Mouse (Mus musculus): ENCODE data around the gene Mylk3. TPM values are rescaled to one million over a fixed set of nuclear protein-coding genes. Genes with fewer than 3 reads are reported as not detected.

The Mylk3 gene
- polyA plus RNA-seq, 2 experiments, result 0.53 to 1.2 TPM

DNA sequence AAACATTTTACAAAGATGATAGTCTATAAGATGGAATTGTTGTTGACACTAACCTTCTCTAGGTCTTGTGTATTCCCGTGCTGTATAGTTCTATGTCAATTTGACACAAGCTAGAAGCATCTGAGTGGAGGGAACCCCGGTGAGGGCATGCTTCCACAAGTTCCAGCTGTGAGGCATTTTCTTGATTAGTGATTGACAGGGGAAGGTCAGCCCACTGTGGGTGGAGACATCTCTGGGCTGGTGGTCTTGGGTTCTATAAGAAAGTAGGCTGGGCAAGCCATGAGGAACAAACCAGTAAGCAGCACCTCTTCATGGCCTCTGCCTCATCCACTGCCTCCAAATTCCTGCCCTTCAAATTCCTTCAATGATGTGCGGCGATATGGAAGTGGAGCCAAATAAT, 11.9 kb downstream of the Mylk3 start:
- H3K9ac ChIP-seq (ENCODE audit: low read depth, low read length, severe bottlenecking), result no peak overlapping the region
- H3K4me3 ChIP-seq (replicated peaks; ENCODE audit: low read length), result no peak overlapping the region
- 43% methylated on average over 4 of the region's 4 CpGs for WGBS
- no peaks in the 10 kb centered on the region for H3K9me3 ChIP-seq (ENCODE audit: control insufficient read depth, low read length)
- H3K27ac ChIP-seq (replicated peaks; ENCODE audit: low read depth, low read length), result no peak overlapping the region
- H3K4me1 ChIP-seq (ENCODE audit: control insufficient read depth, insufficient read depth, low read length), result peaks cover 11% of the 10 kb centered on the region
- no peak for TF ChIP-seq POLR2A (IDR thresholded peaks at IDR 0.05; ENCODE audit: borderline replicate concordance, extremely low read depth, insufficient read depth, insufficient read length)
- no peak for DNase-seq (ENCODE audit: low spot score)
- no peak overlapping the region for H3K4me2 ChIP-seq (replicated peaks; ENCODE audit: low read depth, low read length, severe bottlenecking)
- H3K27me3 ChIP-seq (ENCODE audit: control insufficient read depth, insufficient read depth, low read length), result no peaks in the 10 kb centered on the region
- no peaks in the 10 kb centered on the region for H3K36me3 ChIP-seq (ENCODE audit: control insufficient read depth, insufficient read depth, low read length)
- ATAC-seq (ENCODE audit: low FRiP score, low read depth), result no peak

DNA sequence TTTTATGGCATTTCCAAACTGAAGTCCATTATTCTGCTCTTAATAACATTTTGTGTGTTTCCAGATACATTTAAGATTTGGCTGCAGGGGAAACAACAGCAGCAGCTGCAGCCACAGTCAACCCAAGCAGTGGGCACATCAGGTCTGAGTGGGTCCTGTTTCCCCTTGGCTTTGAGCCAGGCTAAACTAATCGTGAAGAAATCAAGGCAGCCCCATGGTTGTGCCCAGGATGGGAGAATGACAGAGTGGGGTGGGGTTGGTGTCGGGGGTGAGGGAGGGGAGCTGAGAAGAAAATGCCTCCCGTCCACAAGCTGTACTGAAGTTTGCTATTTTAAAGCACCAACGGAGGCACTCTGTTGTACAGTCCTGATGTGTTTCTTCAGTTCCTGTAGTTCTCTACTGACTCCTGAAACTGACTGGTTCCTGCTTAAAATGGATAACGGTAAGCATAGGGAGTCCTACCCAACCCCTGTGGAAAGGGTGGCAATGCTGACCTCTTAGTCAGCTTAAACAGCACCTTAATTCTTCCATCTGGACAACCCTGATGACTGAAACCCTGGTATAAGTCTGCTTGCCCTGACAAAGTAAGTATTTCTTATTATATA, 12.6 kb downstream of the Mylk3 start:
- ATAC-seq (ENCODE audit: low FRiP score, low read depth), result no peak

GRCm38 (mm10) chr8:85372465-85372839, 13.7 kb downstream of the Mylk3 start:
- WGBS, result 92% methylated on average over 1 of the region's 1 CpGs
- no peak for TF ChIP-seq POLR2A (IDR thresholded peaks at IDR 0.05; ENCODE audit: borderline replicate concordance, extremely low read depth, insufficient read depth, insufficient read length)
- DNase-seq (ENCODE audit: low spot score), result no peak
- H3K4me3 ChIP-seq (replicated peaks; ENCODE audit: low read length), result no peak overlapping the region
- ATAC-seq (ENCODE audit: low FRiP score, low read depth), result no peak
- H3K9me3 ChIP-seq (ENCODE audit: control insufficient read depth, low read length), result no peaks in the 10 kb centered on the region
- no peaks in the 10 kb centered on the region for H3K36me3 ChIP-seq (ENCODE audit: control insufficient read depth, insufficient read depth, low read length)
- H3K4me1 ChIP-seq (ENCODE audit: control insufficient read depth, insufficient read depth, low read length), result peaks cover 7% of the 10 kb centered on the region
- H3K9ac ChIP-seq (ENCODE audit: low read depth, low read length, severe bottlenecking), result no peak overlapping the region
- H3K27ac ChIP-seq (replicated peaks; ENCODE audit: low read depth, low read length), result no peak overlapping the region
- no peaks in the 10 kb centered on the region for H3K27me3 ChIP-seq (ENCODE audit: control insufficient read depth, insufficient read depth, low read length)
- H3K4me2 ChIP-seq (replicated peaks; ENCODE audit: low read depth, low read length, severe bottlenecking), result no peak overlapping the region

More for the DNA sequence above, 12.6 kb downstream of the Mylk3 start:
- 0 out of 2 replicates have a peak overlapping the region, but pooled peaks have one; percentile 16 for H3K9ac ChIP-seq (ENCODE audit: low read depth, low read length, severe bottlenecking)
- no peaks in the 10 kb centered on the region for H3K36me3 ChIP-seq (ENCODE audit: control insufficient read depth, insufficient read depth, low read length)
- no peak overlapping the region for H3K4me3 ChIP-seq (replicated peaks; ENCODE audit: low read length)
- no peak overlapping the region; the same call in 1 of the 2 replicates for H3K4me2 ChIP-seq (replicated peaks; ENCODE audit: low read depth, low read length, severe bottlenecking)
- DNase-seq (ENCODE audit: low spot score), result no peak
- no peaks in the 10 kb centered on the region for H3K27me3 ChIP-seq (ENCODE audit: control insufficient read depth, insufficient read depth, low read length)
- H3K27ac ChIP-seq (replicated peaks; ENCODE audit: low read depth, low read length), result 0 out of 2 replicates have a peak overlapping the region, but pooled peaks have one; percentile 19
- H3K4me1 ChIP-seq (ENCODE audit: control insufficient read depth, insufficient read depth, low read length), result peaks cover 7% of the 10 kb centered on the region
- 41% methylated on average over 5 of the region's 5 CpGs for WGBS
- no peaks in the 10 kb centered on the region for H3K9me3 ChIP-seq (ENCODE audit: control insufficient read depth, low read length)
- TF ChIP-seq POLR2A (IDR thresholded peaks at IDR 0.05; ENCODE audit: borderline replicate concordance, extremely low read depth, insufficient read depth, insufficient read length), result no peak

DNA sequence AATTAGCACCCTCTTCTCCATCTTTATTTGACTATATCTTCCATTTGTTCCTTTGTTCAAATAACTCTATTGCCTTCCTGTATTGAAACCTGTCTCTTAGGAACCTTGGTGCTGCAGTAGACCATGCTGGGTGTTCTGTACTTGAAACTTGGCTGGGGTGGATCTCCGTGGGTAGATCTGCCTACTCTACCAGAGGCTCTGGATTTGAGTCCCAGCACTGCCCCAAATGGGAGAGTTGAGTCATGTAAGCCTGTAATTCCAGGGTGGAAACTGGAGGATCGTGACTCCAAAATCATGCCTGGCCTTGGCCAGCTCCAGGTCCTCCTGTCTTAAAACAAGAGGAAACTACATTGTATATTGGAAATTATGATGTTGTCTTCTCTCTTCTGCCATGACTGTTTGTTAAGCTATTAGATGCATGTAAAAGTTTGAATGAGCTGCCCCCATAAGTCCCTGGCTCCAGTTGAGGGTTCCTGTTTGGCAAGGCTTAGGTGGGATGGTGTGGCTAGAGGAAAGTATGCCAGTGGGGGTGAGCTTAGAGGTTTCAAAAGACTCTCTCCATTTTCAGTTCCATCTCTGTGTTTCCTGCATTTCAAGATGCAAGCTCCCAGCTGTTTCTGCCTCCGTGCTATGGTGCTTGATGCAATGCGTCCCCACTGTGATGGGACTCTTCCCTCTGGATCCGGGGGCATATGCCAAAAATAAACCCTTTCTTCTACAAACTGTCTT, 14.2 kb downstream of the Mylk3 start:
- Histone ChIP-seq H3K9ac (ENCODE audit: low read depth, low read length, severe bottlenecking) (no peak overlapping the region), H3K4me2 (replicated peaks; ENCODE audit: low read depth, low read length, severe bottlenecking) (no peak overlapping the region), H3K36me3 (ENCODE audit: control insufficient read depth, insufficient read depth, low read length) (no peaks in the 10 kb centered on the region), H3K27me3 (ENCODE audit: control insufficient read depth, insufficient read depth, low read length) (no peaks in the 10 kb centered on the region), H3K9me3 (ENCODE audit: control insufficient read depth, low read length) (no peaks in the 10 kb centered on the region), H3K4me1 (ENCODE audit: control insufficient read depth, insufficient read depth, low read length) (peaks cover 7% of the 10 kb centered on the region), H3K4me3 (replicated peaks; ENCODE audit: low read length) (no peak overlapping the region), H3K27ac (replicated peaks; ENCODE audit: low read depth, low read length) (no peak overlapping the region)
- DNase-seq (ENCODE audit: low spot score) (no peak), ATAC-seq (ENCODE audit: low FRiP score, low read depth) (no peak)
- TF ChIP-seq POLR2A (IDR thresholded peaks at IDR 0.05; ENCODE audit: borderline replicate concordance, extremely low read depth, insufficient read depth, insufficient read length), result no peak
- WGBS, result 79% methylated on average over 5 of the region's 5 CpGs

DNA sequence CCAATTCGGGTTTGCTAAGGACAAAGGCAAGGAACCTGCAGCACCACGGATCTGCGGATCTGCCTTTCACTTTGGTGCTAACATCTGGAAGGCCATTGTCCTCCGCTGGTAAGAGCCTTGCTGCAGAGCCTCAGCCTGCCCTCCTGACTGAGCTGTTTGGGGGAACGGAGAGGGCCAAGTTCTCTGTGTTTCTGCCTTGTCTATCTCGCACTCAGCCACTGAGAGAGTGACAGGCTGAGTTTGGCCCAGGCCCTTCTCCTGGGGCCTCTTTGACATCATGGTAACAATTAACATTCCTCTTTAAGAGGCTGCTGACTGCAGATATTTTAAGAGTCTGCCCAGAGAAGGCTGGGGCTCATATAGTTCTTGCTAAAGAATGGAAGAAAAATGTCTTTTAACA, 21.0 kb downstream of the Mylk3 start:
- Histone ChIP-seq H3K27me3 (ENCODE audit: control insufficient read depth, insufficient read depth, low read length) (no peaks in the 10 kb centered on the region), H3K36me3 (ENCODE audit: control insufficient read depth, insufficient read depth, low read length) (no peaks in the 10 kb centered on the region), H3K4me1 (ENCODE audit: control insufficient read depth, insufficient read depth, low read length) (peaks cover 11% of the 10 kb centered on the region), H3K4me2 (replicated peaks; ENCODE audit: low read depth, low read length, severe bottlenecking) (no peak overlapping the region), H3K9ac (ENCODE audit: low read depth, low read length, severe bottlenecking) (no peak overlapping the region; the same call in 1 of the 2 replicates), H3K4me3 (replicated peaks; ENCODE audit: low read length) (no peak overlapping the region), H3K27ac (replicated peaks; ENCODE audit: low read depth, low read length) (peak overlapping the region; percentile 58; the same call in 1 of the 2 replicates), H3K9me3 (ENCODE audit: control insufficient read depth, low read length) (no peaks in the 10 kb centered on the region)
- ATAC-seq (ENCODE audit: low FRiP score, low read depth), result peak; percentile 30; the same call in 1 of the 2 replicates
- peak; percentile 32 for DNase-seq (ENCODE audit: low spot score)
- TF ChIP-seq POLR2A (IDR thresholded peaks at IDR 0.05; ENCODE audit: borderline replicate concordance, extremely low read depth, insufficient read depth, insufficient read length), result no peak
- WGBS, result 37% methylated on average over 6 of the region's 6 CpGs

All from limb, embryonic 14.5 days (tissue).